Mouse (Mus musculus): ENCODE measurements around the gene Spc25.

GRCm38 (mm10) chr2:69234976-69235678 is 29.1 kb upstream of the Spc25 start:
- TF ChIP-seq POLR2A (IDR thresholded peaks at IDR 0.05; ENCODE audit: low read depth, low read length) (no peak), CTCF (IDR thresholded peaks at IDR 0.05; ENCODE audit: extremely low read depth, insufficient read depth, insufficient read length, insufficient replicate concordance) (no peak)
